Mouse (Mus musculus): ENCODE measurements around the gene Lgi2. TPM values are rescaled to one million over a fixed set of nuclear protein-coding genes. Genes with fewer than 3 reads are reported as not detected.

The Lgi2 gene
- polyA plus RNA-seq, 1 experiment, result 25.6 TPM

DNA sequence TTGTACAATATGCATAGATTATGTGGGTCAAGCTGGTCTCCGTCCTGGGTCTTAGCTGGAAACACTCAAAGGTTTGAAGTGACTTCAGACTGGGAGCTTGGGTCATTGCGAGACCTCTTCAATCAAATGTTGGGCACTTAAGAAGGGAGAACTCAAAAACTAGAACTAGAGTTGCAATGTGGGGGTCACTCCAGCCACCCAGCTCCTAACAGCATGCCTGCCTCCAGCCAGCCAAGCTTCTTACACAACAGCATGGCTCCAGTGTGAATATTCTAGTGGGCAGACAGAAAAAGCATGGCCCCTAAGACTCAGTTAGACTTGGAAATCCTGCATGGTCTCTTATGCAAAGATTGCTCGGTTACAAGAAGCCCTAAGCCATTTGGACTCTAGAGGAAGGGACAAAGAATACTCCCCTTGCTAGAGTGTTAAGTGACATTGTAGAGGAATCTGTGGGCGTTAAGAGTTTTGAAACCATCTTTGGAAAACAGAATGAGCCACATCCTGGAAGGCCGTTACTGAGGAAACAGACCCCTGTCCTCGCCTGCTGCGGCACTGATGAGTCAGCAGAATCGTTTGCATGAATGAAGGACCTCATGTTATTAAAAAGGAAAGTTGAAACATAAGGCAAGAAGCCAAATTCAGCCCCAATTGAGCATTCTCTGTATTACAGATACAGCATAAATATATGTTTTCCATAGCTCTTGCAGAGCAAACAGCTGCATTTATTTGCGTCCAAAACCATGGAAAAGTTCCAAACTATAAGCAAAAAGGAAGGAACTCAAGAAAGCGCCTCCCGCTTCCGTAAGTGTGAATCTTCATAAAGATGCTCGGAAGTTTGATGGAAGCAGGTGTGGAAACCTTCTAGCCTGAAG is 78.5 kb downstream of the Lgi2 start:
- H3K4me3 ChIP-seq (ENCODE audit: insufficient read depth, low read length), result no peak overlapping the region
- TF ChIP-seq CTCF (IDR thresholded peaks at IDR 0.05; ENCODE audit: extremely low read depth, insufficient read depth, low read length) (no peak), POLR2A (IDR thresholded peaks at IDR 0.05; ENCODE audit: extremely low read depth, insufficient read depth, low read length) (no peak)
- H3K27ac ChIP-seq (ENCODE audit: insufficient read depth, low read length), result no peak overlapping the region
- no peaks in the 10 kb centered on the region for H3K4me1 ChIP-seq (ENCODE audit: control insufficient read depth, insufficient read depth, low read length)

Other genes starting within 250 kb of the Lgi2 start
- gene Sod3, start 202.7 kb downstream of the Lgi2 start, polyA plus RNA-seq (2012; rRNA removed), result 10.8 and 12.2 TPM in 2 replicates
- gene Ccdc149, start 94.9 kb downstream of the Lgi2 start, polyA plus RNA-seq (2012; rRNA removed), result 37.0 and 44.4 TPM in 2 replicates
- 10.5 and 10.8 TPM in 2 replicates for gene Sepsecs, start 103.2 kb upstream of the Lgi2 start, polyA plus RNA-seq (2012; rRNA removed)
- 2.1 and 2.5 TPM in 2 replicates for gene Pi4k2b, start 175.1 kb upstream of the Lgi2 start, polyA plus RNA-seq (2012; rRNA removed)
- gene Zcchc4, start 208.9 kb upstream of the Lgi2 start, polyA plus RNA-seq (2012; rRNA removed), result 11.2 and 12.5 TPM in 2 replicates